Mouse (Mus musculus): Measurements from ENCODE around the gene Cphx1. TPM values are rescaled to one million over a fixed set of nuclear protein-coding genes. Genes with fewer than 3 reads are reported as not detected.
"Not testable (repeated sequence)": the region's sequence is repeated elsewhere in the genome, so short reads cannot be mapped to it uniquely, and the experiment has no call there.

Cphx1 gene
- 0.15 TPM in 1 of 2 replicates, not detected in the other for polyA plus RNA-seq (2012; rRNA removed)

- not testable (repeated sequence) for H3K27me3 ChIP-seq (ENCODE audit: control insufficient read depth, insufficient read depth, low read length); H3K4me3 ChIP-seq (replicated peaks; ENCODE audit: insufficient read depth, low read depth, low read length)
Measured at GRCm38 (mm10) chr14:25938004-25938403, at the start of gene Cphx1. TSS of gene Cphx1 (plus strand) at chr14:25938304.

DNA sequence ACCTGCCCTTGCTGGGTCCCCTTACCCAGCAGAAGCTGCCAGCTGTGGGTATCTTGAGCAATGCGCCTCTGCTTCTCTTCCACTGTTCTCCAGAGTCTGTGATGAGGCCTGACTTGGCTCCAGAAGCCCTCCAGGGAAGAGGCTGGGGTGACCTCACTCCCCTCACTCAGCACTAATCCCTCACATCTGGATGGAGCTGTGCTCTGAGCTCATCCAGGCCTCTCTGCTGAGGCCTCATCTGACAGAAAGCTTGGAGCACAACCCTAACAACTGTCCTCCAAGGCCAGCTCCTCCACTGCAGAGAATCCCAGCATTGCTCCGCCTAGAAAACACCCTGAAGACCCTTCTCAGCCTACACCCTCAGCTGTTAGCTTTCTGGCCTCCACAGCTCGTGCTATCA, 43.5 kb upstream of the Cphx1 start:
- no CpG with 5 or more reads among the region's 3 CpGs for WGBS
- not testable (repeated sequence) for DNase-seq

More at GRCm38 (mm10) chr14:25938004-25938403, at the start of gene Cphx1:
- DNase-seq; H3K4me1 ChIP-seq (ENCODE audit: control insufficient read depth, insufficient read depth, low read length); H3K27ac ChIP-seq (ENCODE audit: insufficient read depth, low read length): not testable (repeated sequence)
- WGBS: no CpG with 5 or more reads among the region's 8 CpGs

GRCm38 (mm10) chr14:25895686-25896085, 42.4 kb upstream of the Cphx1 start:
- not testable (repeated sequence) for DNase-seq; H3K27me3 ChIP-seq (ENCODE audit: control insufficient read depth, insufficient read depth, low read length)
- WGBS: no CpG with 5 or more reads among the region's 7 CpGs

More for the DNA sequence above, 43.5 kb upstream of the Cphx1 start:
- H3K27ac ChIP-seq (ENCODE audit: insufficient read depth, low read length); H3K27me3 ChIP-seq (ENCODE audit: control insufficient read depth, insufficient read depth, low read length); H3K4me1 ChIP-seq (ENCODE audit: control insufficient read depth, insufficient read depth, low read length); H3K4me3 ChIP-seq (replicated peaks; ENCODE audit: insufficient read depth, low read depth, low read length): not testable (repeated sequence)

DNA sequence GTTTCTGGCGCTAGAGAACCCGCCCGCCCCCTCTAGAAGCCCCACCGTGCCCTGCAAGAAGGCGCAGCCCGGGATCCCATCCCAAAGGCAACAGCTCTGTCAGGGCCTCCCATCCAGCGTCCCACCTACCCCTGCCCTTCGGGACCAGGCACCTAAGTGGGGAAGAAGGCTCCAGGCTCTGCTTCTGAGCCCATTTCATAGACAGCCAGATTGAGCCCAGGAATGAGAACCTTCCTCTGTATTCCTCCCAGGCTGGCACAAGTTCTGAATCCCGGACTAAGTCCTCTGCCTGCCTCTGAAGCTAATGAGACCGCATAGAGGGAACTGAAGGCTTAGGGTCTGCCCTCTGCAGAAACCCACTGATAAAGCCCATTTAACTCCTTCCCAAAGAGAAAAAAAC, 35.1 kb upstream of the Cphx1 start, which contains the start of gene Plac9a:
TSS of gene Plac9a (minus strand) at position 101 of the 400 bp plus-strand sequence.
- not testable (repeated sequence) for DNase-seq; H3K27me3 ChIP-seq (ENCODE audit: control insufficient read depth, insufficient read depth, low read length); H3K4me3 ChIP-seq (replicated peaks; ENCODE audit: insufficient read depth, low read depth, low read length); H3K4me1 ChIP-seq (ENCODE audit: control insufficient read depth, insufficient read depth, low read length); H3K27ac ChIP-seq (ENCODE audit: insufficient read depth, low read length)
- no CpG with 5 or more reads among the region's 10 CpGs for WGBS

More at GRCm38 (mm10) chr14:25895686-25896085, 42.4 kb upstream of the Cphx1 start:
- not testable (repeated sequence) for H3K4me3 ChIP-seq (replicated peaks; ENCODE audit: insufficient read depth, low read depth, low read length); H3K4me1 ChIP-seq (ENCODE audit: control insufficient read depth, insufficient read depth, low read length); H3K27ac ChIP-seq (ENCODE audit: insufficient read depth, low read length)

- not testable (repeated sequence) for DNase-seq; H3K4me1 ChIP-seq (ENCODE audit: control insufficient read depth, insufficient read depth, low read length); H3K27ac ChIP-seq (ENCODE audit: insufficient read depth, low read length); H3K4me3 ChIP-seq (replicated peaks; ENCODE audit: insufficient read depth, low read depth, low read length); H3K27me3 ChIP-seq (ENCODE audit: control insufficient read depth, insufficient read depth, low read length)
- 36% methylated on average over 1 of the region's 5 CpGs for WGBS
Measured at GRCm38 (mm10) chr14:25905243-25905642, 32.9 kb upstream of the Cphx1 start.

DNA sequence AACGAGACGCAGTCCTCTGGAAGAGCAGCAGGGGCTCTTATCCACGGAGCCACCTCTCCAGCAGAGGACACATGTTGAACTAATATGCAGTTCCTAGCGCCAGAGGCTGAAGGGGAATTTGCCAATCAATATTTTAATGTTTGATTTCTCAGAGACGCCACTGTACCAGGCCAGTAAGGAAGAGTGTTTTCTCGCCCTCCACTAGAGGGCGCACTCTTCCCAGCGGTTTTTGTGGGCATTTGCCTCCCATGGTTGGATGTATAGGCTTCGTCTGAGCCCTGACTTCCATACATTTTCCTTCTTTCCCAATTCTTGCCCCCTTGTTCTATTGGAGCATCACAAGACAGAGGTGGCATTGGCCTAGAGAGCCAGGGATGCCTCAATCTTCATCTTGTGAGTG, 30.8 kb upstream of the Cphx1 start:
- WGBS: no CpG with 5 or more reads among the region's 9 CpGs
- H3K4me3 ChIP-seq (replicated peaks; ENCODE audit: insufficient read depth, low read depth, low read length): not testable (repeated sequence)

DNA sequence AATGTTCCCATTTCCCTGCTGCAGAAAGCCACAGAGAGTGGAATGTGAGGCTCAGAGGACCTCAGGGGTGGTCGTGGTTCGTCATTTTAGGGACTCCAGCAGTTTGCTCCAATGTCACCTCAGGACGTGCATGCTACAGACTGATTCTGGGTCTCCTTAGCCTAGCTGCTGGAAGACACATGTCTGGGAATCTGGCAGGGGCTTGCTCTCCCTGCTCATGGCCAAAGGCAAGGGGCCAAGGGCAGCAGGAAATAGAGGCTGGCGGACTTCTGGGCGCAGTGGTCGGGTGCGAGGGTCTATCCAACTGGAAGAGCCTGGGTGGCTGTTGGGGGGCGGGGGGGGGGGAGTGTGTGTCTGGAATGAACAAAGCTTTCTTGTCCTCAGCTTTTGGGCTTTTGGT, 29.1 kb upstream of the Cphx1 start:
- not testable (repeated sequence) for H3K27me3 ChIP-seq (ENCODE audit: control insufficient read depth, insufficient read depth, low read length)
- no CpG with 5 or more reads among the region's 8 CpGs for WGBS

More for the DNA sequence above, 30.8 kb upstream of the Cphx1 start:
- not testable (repeated sequence) for H3K27ac ChIP-seq (ENCODE audit: insufficient read depth, low read length); H3K4me1 ChIP-seq (ENCODE audit: control insufficient read depth, insufficient read depth, low read length); DNase-seq; H3K27me3 ChIP-seq (ENCODE audit: control insufficient read depth, insufficient read depth, low read length)

GRCm38 (mm10) chr14:25918427-25919170, 19.5 kb upstream of the Cphx1 start:
- H3K4me3 ChIP-seq (replicated peaks; ENCODE audit: insufficient read depth, low read depth, low read length); H3K27ac ChIP-seq (ENCODE audit: insufficient read depth, low read length); H3K27me3 ChIP-seq (ENCODE audit: control insufficient read depth, insufficient read depth, low read length); DNase-seq; H3K4me1 ChIP-seq (ENCODE audit: control insufficient read depth, insufficient read depth, low read length): not testable (repeated sequence)
- no CpG with 5 or more reads among the region's 5 CpGs for WGBS

More for the DNA sequence above, 29.1 kb upstream of the Cphx1 start:
- not testable (repeated sequence) for H3K4me3 ChIP-seq (replicated peaks; ENCODE audit: insufficient read depth, low read depth, low read length); H3K4me1 ChIP-seq (ENCODE audit: control insufficient read depth, insufficient read depth, low read length); H3K27ac ChIP-seq (ENCODE audit: insufficient read depth, low read length); DNase-seq

- DNase-seq; H3K27ac ChIP-seq (ENCODE audit: insufficient read depth, low read length); H3K4me3 ChIP-seq (replicated peaks; ENCODE audit: insufficient read depth, low read depth, low read length); H3K27me3 ChIP-seq (ENCODE audit: control insufficient read depth, insufficient read depth, low read length); H3K4me1 ChIP-seq (ENCODE audit: control insufficient read depth, insufficient read depth, low read length): not testable (repeated sequence)
- WGBS: no CpG with 5 or more reads among the region's 44 CpGs
Measured at GRCm38 (mm10) chr14:25926814-25927561, 11.1 kb upstream of the Cphx1 start.

DNA sequence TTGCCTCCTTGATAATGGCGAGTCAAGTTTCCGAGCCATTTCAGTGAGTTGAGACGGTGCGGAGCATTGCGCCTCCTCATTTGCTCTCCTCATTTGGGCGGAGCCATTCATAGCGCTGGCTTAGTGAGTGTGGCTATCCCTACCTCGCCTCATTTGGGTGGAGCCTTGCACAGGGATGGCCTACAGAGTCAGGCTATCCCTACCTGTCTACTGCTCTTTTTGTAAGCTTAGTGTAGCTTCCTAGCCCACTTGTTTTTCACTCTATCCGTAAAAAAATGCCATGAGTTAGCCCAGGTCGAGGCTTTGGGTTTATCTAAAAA, 10.6 kb upstream of the Cphx1 start, which contains the start of gene Tmem254a:
TSS of gene Tmem254a (minus strand) at position 111 of the 320 bp plus-strand sequence.
- H3K27me3 ChIP-seq (ENCODE audit: control insufficient read depth, insufficient read depth, low read length); DNase-seq; H3K27ac ChIP-seq (ENCODE audit: insufficient read depth, low read length); H3K4me3 ChIP-seq (replicated peaks; ENCODE audit: insufficient read depth, low read depth, low read length); H3K4me1 ChIP-seq (ENCODE audit: control insufficient read depth, insufficient read depth, low read length): not testable (repeated sequence)
- no CpG with 5 or more reads among the region's 10 CpGs for WGBS

GRCm38 (mm10) chr14:25936867-25937630, 1.1 kb upstream of the Cphx1 start:
- H3K27ac ChIP-seq (ENCODE audit: insufficient read depth, low read length); H3K27me3 ChIP-seq (ENCODE audit: control insufficient read depth, insufficient read depth, low read length); H3K4me3 ChIP-seq (replicated peaks; ENCODE audit: insufficient read depth, low read depth, low read length); DNase-seq; H3K4me1 ChIP-seq (ENCODE audit: control insufficient read depth, insufficient read depth, low read length): not testable (repeated sequence)
- no CpG with 5 or more reads among the region's 5 CpGs for WGBS

GRCm38 (mm10) chr14:25957861-25958260, 19.8 kb downstream of the Cphx1 start:
- H3K4me1 ChIP-seq (ENCODE audit: control insufficient read depth, insufficient read depth, low read length); H3K27me3 ChIP-seq (ENCODE audit: control insufficient read depth, insufficient read depth, low read length); H3K4me3 ChIP-seq (replicated peaks; ENCODE audit: insufficient read depth, low read depth, low read length); DNase-seq; H3K27ac ChIP-seq (ENCODE audit: insufficient read depth, low read length): not testable (repeated sequence)
- WGBS: no CpG with 5 or more reads among the region's 3 CpGs
